Mouse (Mus musculus) layer of hippocampus, adult 8-10 months (tissue): ENCODE measurements around the gene Gpx5. TPM values are rescaled to one million over a fixed set of nuclear protein-coding genes. Genes with fewer than 3 reads are reported as not detected.
A peak's percentile ranks its signal among the peaks of the same experiment; 100 is the strongest.
"Not testable (repeated sequence)": the region's sequence is repeated elsewhere in the genome, so short reads cannot be mapped to it uniquely, and the experiment has no call there.

Source experiments
- DNase-seq, 2 experiments: peaks; one replicate each; pipeline ENCODE4 v3.0.0; 2022; ENCODE audit warnings: low spot score in 2 of 2
- total RNA-seq, 4 experiments: library from RNA; stranded (reverse); gene quantifications; 2 replicates each; pipeline ENCODE4 v1.2.4; 2022

Gpx5 gene
- total RNA-seq, 4 experiments from 2014 or later = not detected

DNA sequence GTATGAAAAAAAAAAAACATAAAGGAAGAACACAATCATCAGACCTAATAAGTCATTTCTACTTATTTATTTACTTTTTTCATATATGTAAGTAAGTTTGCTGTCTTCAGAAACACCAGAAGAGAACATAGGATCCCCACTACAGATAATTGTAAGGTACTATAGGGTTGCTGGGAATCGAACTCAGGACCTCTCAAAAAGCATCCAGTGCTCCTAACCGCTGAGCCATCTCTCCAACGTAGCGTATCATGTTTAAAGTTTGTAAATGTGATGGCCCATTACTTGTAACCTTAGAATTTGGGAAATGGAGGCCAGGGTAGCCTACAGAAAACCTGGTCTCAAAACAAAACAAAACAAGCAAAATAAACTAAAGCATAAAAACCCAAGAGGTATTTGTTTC lies 25.0 kb downstream of the Gpx5 start:
- DNase-seq = no peak

GRCm38 (mm10) chr13:21265736-21266135 lies 26.8 kb downstream of the Gpx5 start:
- DNase-seq = no peak

DNA sequence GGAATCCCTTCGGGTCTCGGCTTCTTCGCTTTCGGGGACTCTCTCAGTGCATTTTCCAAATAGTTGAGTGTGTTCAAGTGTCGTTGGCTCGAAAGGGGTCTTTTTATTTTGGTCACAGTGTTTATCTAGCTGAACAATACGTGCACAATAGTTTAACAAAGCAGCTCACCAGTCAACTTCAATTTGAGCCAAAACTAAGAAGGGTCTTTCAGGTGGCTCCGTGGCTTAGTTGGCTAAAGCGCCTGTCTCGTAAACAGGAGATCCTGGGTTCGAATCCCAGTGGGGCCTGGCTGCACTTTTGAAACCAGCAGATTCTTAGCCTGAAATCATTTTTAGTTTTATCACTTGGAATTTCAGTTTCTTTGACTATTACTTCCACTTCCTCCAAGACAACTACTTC lies 28.2 kb downstream of the Gpx5 start:
- DNase-seq = peak in 1 of 2 experiments; percentile 63

GRCm38 (mm10) chr13:21263910-21264309 lies 28.6 kb downstream of the Gpx5 start:
- DNase-seq = no peak

- no peak for DNase-seq
These were observed 29.6 kb downstream of the Gpx5 start for GRCm38 (mm10) chr13:21262787-21263461.

DNA sequence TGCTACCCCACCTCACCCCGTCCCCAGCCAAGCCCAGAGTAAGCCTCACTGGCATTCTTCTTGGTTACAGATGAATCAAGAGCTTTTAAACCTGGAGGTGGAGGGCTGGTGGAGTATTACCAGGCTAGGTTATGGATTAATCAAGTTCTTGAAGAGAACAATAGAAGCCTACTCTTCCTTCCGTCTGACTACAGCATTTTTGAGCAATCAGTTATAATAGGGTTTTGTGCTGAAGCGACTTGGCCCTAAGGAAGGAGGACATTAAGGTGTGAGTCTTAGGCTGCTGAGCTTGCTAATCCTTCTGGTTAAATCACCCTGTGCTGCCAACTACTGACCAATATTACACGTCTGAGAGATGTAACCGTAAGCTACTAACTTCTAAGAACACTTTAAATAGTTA lies 32.2 kb downstream of the Gpx5 start:
- no peak for DNase-seq

DNA sequence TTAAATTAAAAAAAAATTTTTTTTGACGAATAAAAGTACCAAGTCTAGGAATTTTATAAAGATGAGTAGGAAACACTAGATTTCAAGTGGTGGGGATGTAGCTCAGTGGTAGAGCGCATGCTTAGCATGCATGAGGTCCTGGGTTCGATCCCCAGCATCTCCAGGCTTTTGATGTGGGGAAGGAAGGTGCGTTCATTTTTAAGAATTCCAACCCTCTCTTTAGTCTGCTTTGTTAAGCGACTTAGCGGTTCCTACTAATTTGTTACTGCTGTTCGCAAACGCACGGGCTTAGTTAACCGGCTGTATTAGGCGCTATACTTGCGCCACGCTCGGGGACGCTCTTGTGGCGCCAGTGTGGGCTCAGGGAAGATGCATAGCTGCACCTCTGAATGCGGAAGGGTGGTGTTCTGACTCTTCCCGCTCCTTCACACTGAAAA lies 32.8 kb downstream of the Gpx5 start:
- DNase-seq = peak; percentile 25 to 56

DNA sequence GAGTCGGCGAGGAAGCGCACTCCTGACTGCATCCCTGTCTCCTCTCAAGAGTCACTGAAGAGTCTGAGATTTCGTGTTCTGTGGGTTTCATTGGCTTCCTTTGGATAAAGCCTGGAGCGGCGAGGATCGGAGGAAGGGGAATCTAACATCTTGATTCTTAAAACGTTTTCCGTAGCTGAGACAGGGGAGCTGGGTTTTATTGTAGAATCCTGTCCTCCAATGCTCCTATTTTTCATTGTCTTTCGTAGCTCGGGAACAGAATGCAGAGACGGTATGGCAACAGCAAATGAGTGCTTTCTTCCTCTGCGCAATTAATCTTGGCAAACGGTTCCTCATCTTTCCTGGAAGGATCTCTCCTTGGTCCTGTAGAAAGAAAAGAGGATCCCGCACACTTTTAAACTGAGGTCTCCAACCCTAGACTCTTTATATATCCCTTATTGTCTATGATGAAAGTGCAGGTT lies 33.3 kb downstream of the Gpx5 start:
- peak in 1 of 2 experiments; percentile 18 for DNase-seq

GRCm38 (mm10) chr13:21258524-21258923 lies 34.0 kb downstream of the Gpx5 start:
- DNase-seq = peak in 1 of 2 experiments; percentile 14

- DNase-seq = peak; percentile 12 to 56
These were observed 38.5 kb downstream of the Gpx5 start for GRCm38 (mm10) chr13:21253986-21254385.

DNA sequence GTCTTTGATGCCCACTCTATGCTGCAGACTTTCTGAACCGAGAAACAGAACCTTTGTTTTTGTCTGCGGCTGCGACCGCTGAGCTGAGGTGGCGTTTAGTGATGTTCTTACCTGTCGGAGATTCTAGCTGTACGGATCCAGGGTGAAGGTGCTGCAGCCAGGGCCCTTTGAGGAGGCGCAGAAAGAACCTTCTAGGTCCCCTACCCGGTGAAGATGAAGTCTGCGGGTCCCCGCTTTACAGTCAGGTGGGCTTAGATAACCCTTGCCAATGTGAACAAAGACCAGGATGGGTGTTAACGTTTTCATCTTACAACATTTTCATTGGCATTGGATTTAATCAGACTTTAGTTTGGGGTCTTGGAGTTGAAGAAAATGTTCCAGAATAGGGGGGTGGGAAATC lies 39.0 kb downstream of the Gpx5 start:
- no peak for DNase-seq

GRCm38 (mm10) chr13:21253040-21253439 lies 39.5 kb downstream of the Gpx5 start:
- no peak for DNase-seq

- no peak for DNase-seq
These were observed 42.4 kb downstream of the Gpx5 start for GRCm38 (mm10) chr13:21250074-21250681.

- peak in 1 of 2 experiments; percentile 27 for DNase-seq
These were observed 43.5 kb downstream of the Gpx5 start for GRCm38 (mm10) chr13:21249022-21249421.

- no peak for DNase-seq
These were observed 46.3 kb downstream of the Gpx5 start for GRCm38 (mm10) chr13:21246276-21246675.

- DNase-seq = not testable (repeated sequence)
These were observed 47.6 kb downstream of the Gpx5 start for GRCm38 (mm10) chr13:21244967-21245366.

- no peak for DNase-seq
These were observed 48.4 kb downstream of the Gpx5 start for GRCm38 (mm10) chr13:21244089-21244488.

DNA sequence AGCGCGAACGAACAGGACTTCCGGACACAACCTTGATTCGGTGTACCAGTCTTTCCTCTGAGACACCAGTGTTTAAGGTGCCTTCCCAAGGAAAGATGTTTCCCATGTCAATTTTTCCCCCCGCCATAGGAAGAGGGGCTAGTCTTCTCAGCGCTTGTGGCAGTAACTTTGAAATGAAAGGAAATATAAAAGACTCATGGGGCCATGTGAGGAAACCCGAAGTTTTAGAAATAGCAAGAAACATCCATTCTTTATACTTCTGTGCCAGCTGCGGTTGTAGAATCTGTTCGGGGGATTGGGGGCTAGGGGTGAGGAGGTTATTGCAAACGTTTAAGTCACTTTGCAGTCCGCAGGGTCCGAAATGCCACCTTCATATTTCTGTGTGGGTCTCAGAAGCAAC lies 49.3 kb downstream of the Gpx5 start:
- no peak for DNase-seq

- DNase-seq = no peak
These were observed 50.0 kb downstream of the Gpx5 start for GRCm38 (mm10) chr13:21242408-21243125.

DNA sequence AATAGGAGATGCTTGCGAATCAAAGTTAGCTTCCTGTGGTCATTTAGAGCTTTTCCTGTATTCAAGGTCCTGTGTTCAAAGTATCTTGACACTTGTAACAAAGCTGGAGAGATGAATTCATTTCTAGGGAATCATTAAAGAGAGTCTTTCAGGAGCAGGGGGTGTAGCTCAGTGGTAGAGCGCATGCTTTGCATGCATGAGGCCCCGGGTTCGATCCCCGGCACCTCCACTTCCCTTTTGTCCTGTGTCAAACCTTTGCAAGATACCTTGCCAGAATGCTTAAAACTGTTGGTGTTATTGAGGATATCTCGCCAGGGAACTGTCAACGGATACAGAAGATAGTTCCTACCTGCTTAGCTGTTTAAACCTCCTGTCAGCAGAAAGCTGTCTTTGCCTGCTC lies 51.7 kb downstream of the Gpx5 start:
- DNase-seq = peak in 1 of 2 experiments; percentile 35

- no peak for DNase-seq
These were observed 55.4 kb downstream of the Gpx5 start for GRCm38 (mm10) chr13:21237161-21237560.

GRCm38 (mm10) chr13:21236714-21237113 lies 55.8 kb downstream of the Gpx5 start:
- no peak for DNase-seq
